Mouse (Mus musculus): Measurements from ENCODE around the gene Celf3. TPM values are rescaled to one million over a fixed set of nuclear protein-coding genes. Genes with fewer than 3 reads are reported as not detected.

Celf3 gene
- not detected in 4 replicates for total RNA-seq (2023)

GRCm38 (mm10) chr3:94477981-94478422 lies at the start of gene Celf3:
TSS of gene Celf3 (plus strand) at chr3:94478295.

GRCm38 (mm10) chr3:94442951-94443596 lies 35.0 kb upstream of the Celf3 start, which contains the start of gene Mrpl9:
TSS of gene Mrpl9 (plus strand) at chr3:94443318.

DNA sequence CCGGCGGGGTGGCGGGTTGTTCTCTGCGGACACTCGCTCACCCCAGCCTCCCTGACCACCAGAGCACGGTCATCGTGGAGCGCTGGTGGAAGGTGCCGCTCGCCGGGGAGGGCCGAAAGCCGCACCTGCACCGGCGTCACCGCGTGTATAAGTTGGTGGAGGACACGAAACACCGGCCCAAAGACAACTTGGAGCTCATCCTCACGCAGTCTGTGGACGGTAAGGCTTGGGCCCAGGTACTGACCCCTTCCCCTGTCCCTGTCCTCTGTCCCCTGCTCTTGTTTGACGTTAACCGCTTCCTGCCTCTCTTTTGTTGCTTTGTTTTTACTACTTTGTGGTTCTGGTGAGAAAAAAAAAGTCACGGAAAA lies 34.5 kb upstream of the Celf3 start, which contains the start of gene Oaz3:
TSS of gene Oaz3 (minus strand) at position 319 of the 368 bp plus-strand sequence.

DNA sequence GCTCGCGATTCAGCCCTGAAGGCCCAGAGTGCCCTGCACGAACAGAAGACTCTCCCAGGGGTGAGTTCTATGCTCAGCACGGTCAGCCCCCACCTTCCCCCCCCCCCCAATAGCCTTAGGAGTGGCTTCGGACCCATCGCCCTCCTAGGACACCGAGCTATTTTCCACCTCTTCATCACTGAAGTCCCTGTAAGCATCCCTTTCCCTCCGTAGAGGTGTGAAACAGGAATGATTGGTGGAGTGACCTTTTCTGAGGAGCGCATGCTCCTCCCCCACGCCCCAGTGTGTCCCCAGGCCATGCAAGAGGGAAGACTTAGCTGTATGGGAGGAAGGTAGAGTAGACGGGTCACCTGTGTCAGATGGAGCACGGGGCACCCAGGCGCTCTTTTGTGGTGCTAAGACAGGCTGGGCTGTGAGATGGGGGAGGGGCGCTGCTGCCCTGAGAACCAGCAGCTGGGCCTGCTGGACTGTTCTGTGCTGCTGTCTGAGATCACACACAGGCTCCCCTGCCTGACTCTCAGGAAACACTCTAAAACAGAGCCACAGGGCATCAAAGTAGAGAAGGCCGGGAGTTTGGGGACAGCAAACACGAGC lies 2.3 kb downstream of the Celf3 start, which contains the start of gene Riiad1:
TSS of gene Riiad1 (minus strand) at position 51 of the 594 bp plus-strand sequence.

Other genes starting within 250 kb of the Celf3 start
- gene Gm4778, start 214.3 kb upstream of the Celf3 start, total RNA-seq (2023): not detected in 4 replicates
- 1.8 to 2.0 TPM (median 1.9 TPM) in 4 replicates for gene Them4, start 168.2 kb upstream of the Celf3 start, total RNA-seq (2023)
- not detected in 4 replicates for gene Them5, start 136.2 kb upstream of the Celf3 start, total RNA-seq (2023)
- not detected in 4 replicates for gene C2cd4d, start 115.9 kb upstream of the Celf3 start, total RNA-seq (2023)
- gene Rorc, start 105.5 kb upstream of the Celf3 start, total RNA-seq (2023): 0.25 TPM in 1 of 4 replicates, not detected in the others
- not detected in 4 replicates for gene Lingo4, start 79.8 kb upstream of the Celf3 start, total RNA-seq (2023)
- gene Tdrkh, start 65.0 kb upstream of the Celf3 start, total RNA-seq (2023): 1.1 to 2.9 TPM (median 2.0 TPM) in 4 replicates
- 27.7 to 37.1 TPM (median 31.7 TPM) in 4 replicates for gene Mrpl9, start 35.0 kb upstream of the Celf3 start, total RNA-seq (2023)
- not detected in 4 replicates for gene Oaz3, start 34.4 kb upstream of the Celf3 start, total RNA-seq (2023)
- 1.4 to 1.7 TPM in 2 of 4 replicates, not detected in the others for gene Riiad1, start 2.0 kb downstream of the Celf3 start, total RNA-seq (2023)
- gene Snx27, start 104.4 kb downstream of the Celf3 start, total RNA-seq (2023): 27.4 to 35.4 TPM (median 31.1 TPM) in 4 replicates
- gene Gm10972, start 164.8 kb downstream of the Celf3 start, total RNA-seq (2023): not detected in 4 replicates
- 2.2 to 3.1 TPM (median 2.6 TPM) in 4 replicates for gene Tuft1, start 180.6 kb downstream of the Celf3 start, total RNA-seq (2023)
- gene Selenbp2, start 215.3 kb downstream of the Celf3 start, total RNA-seq (2023): not detected in 4 replicates

Measured in B cell, adult 62 days (primary cell).